Mouse (Mus musculus) T-cell, adult 2 months (primary cell): ENCODE results near the gene Pkd1l1.

ENCODE experiments used
- DNase-seq: peaks from one replicate; pipeline ENCODE4 v3.0.0; 2022; ENCODE audit warnings: low spot score

Pkd1l1 gene

GRCm38 (mm10) chr11:8936431-8937110 lies 36.5 kb downstream of the Pkd1l1 start:
- no peak for DNase-seq

GRCm38 (mm10) chr11:8916081-8916671 lies 56.9 kb downstream of the Pkd1l1 start:
- DNase-seq: no peak

GRCm38 (mm10) chr11:8882793-8883192 lies 90.3 kb downstream of the Pkd1l1 start:
- no peak for DNase-seq

GRCm38 (mm10) chr11:8881521-8881920 lies 91.5 kb downstream of the Pkd1l1 start:
- DNase-seq: no peak

GRCm38 (mm10) chr11:8870115-8870514 lies 103.0 kb downstream of the Pkd1l1 start:
- DNase-seq: no peak

GRCm38 (mm10) chr11:8866021-8866420 lies 107.0 kb downstream of the Pkd1l1 start:
- DNase-seq: no peak

- DNase-seq: no peak
These were observed 109.0 kb downstream of the Pkd1l1 start for GRCm38 (mm10) chr11:8863955-8864675.

GRCm38 (mm10) chr11:8862426-8862825 lies 110.6 kb downstream of the Pkd1l1 start:
- DNase-seq: no peak

- no peak for DNase-seq
These were observed 111.1 kb downstream of the Pkd1l1 start for GRCm38 (mm10) chr11:8861978-8862377.

GRCm38 (mm10) chr11:8860878-8861277 lies 112.2 kb downstream of the Pkd1l1 start:
- no peak for DNase-seq

- DNase-seq: no peak
These were observed 113.2 kb downstream of the Pkd1l1 start for GRCm38 (mm10) chr11:8859868-8860267.

- DNase-seq: no peak
These were observed 114.0 kb downstream of the Pkd1l1 start for GRCm38 (mm10) chr11:8859041-8859440.

GRCm38 (mm10) chr11:8856125-8856524 lies 116.9 kb downstream of the Pkd1l1 start:
- DNase-seq: no peak

GRCm38 (mm10) chr11:8848049-8848448 lies 125.0 kb downstream of the Pkd1l1 start:
- no peak for DNase-seq

- DNase-seq: no peak
These were observed 125.4 kb downstream of the Pkd1l1 start for GRCm38 (mm10) chr11:8847627-8848026.

GRCm38 (mm10) chr11:8836176-8836575 lies 136.9 kb downstream of the Pkd1l1 start:
- no peak for DNase-seq

GRCm38 (mm10) chr11:8834121-8834520 lies 138.9 kb downstream of the Pkd1l1 start:
- no peak for DNase-seq

GRCm38 (mm10) chr11:8830551-8830950 lies 142.5 kb downstream of the Pkd1l1 start:
- DNase-seq: no peak

- no peak for DNase-seq
These were observed 143.5 kb downstream of the Pkd1l1 start for GRCm38 (mm10) chr11:8829561-8829960.

GRCm38 (mm10) chr11:8828836-8829526 lies 144.1 kb downstream of the Pkd1l1 start:
- no peak for DNase-seq

- no peak for DNase-seq
These were observed 146.5 kb downstream of the Pkd1l1 start for GRCm38 (mm10) chr11:8826609-8827008.

- no peak for DNase-seq
These were observed 147.0 kb downstream of the Pkd1l1 start for GRCm38 (mm10) chr11:8826046-8826445.

- no peak for DNase-seq
These were observed 147.7 kb downstream of the Pkd1l1 start for GRCm38 (mm10) chr11:8825413-8825812.
